Mouse (Mus musculus): ENCODE measurements at regions not wholly inside any gene's neighbourhood (a gene's known extent, or its start where the extent isn't known, plus 50 kb on each side); places are given as distances from the start of the nearest gene placed in this dataset.

GRCm38 (mm10) chr5:64519731-64520130 is 283.5 kb upstream of the Klf3 start (continued):
- no peak for TF ChIP-seq TBP (conservative IDR thresholded peaks at IDR 0.05; ENCODE audit: low read depth, low read length)

DNA sequence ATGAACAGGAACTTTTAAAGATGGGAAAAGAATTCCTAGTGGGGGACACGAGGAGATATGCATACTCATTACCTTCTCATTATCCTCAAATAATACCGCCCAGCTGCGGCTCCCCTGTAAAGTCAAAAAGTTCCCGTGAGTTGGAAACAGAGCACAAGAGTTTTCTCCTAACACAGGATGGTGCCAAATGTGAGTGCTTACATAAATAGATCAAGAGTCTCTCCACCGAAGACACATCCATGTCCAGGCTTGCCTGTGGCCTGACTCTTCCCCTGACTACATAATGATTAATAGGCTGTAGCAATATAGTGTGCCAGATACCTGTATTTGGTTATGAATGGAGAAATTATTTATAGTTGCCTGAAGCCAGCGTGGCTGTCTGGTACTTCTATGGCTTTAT is 281.8 kb upstream of the Klf3 start:
- no peak for TF ChIP-seq MXI1 (IDR thresholded peaks at IDR 0.05; ENCODE audit: low read depth, low read length)
- TF ChIP-seq USF2 (conservative IDR thresholded peaks at IDR 0.05; ENCODE audit: low read depth, low read length) = no peak
- no peak for TF ChIP-seq ZNF384 (IDR thresholded peaks at IDR 0.05; ENCODE audit: low read depth, low read length)
- TF ChIP-seq JUND (conservative IDR thresholded peaks at IDR 0.05; ENCODE audit: low read depth, low read length) = no peak
- TF ChIP-seq ZMIZ1 (IDR thresholded peaks at IDR 0.05; ENCODE audit: low read depth, low read length) = no peak
- no peak for TF ChIP-seq SMC3 (IDR thresholded peaks at IDR 0.05; ENCODE audit: low read depth, low read length)
- no peak for TF ChIP-seq GABPA (IDR thresholded peaks at IDR 0.05; ENCODE audit: insufficient replicate concordance, low read depth, low read length)
- no peak for TF ChIP-seq NRF1 (IDR thresholded peaks at IDR 0.05; ENCODE audit: low read depth, low read length)
- no peak for TF ChIP-seq USF1 (IDR thresholded peaks at IDR 0.05; ENCODE audit: low read depth, low read length)
- no peak for TF ChIP-seq EP300 (IDR thresholded peaks at IDR 0.05; ENCODE audit: low read length)
- no peak overlapping the region for H3K27ac ChIP-seq (ENCODE audit: insufficient read depth, low read depth)
- no peaks in the 10 kb centered on the region for H3K27me3 ChIP-seq (replicated peaks)
- H3K9ac ChIP-seq (ENCODE audit: insufficient read depth, low read depth) = no peak overlapping the region
- no peak overlapping the region for H3K4me2 ChIP-seq (ENCODE audit: insufficient read depth, low read depth, poor library complexity, severe bottlenecking)
- no peaks in the 10 kb centered on the region for H3K36me3 ChIP-seq (replicated peaks in 1 of 2; ENCODE audit: control insufficient read depth in 1 of 2, insufficient read depth in 1 of 2, low read length in 1 of 2)
- no peaks in the 10 kb centered on the region for H3K79me2 ChIP-seq (replicated peaks; ENCODE audit: control insufficient read depth, extremely low read depth, insufficient read depth, poor library complexity, severe bottlenecking)
- no peak overlapping the region for H3K4me3 ChIP-seq (replicated peaks in 1 of 3; ENCODE audit: low read depth in 2 of 3, low read length in 2 of 3, poor library complexity in 1 of 3)
- dilution Hi-C loops (cut with MboI; ENCODE audit: extremely low pct_ligation_motif_present, extremely low pct_unique_long_range_greater_than_20kb, low sequenced_read_pairs) = no loop called here
- peaks cover 0 to 2% of the 10 kb centered on the region in 2 experiments; a peak in 1 of 4 replicates for H3K4me1 ChIP-seq (ENCODE audit: control insufficient read depth in 1 of 2, insufficient read depth in 2 of 2)
- no peaks in the 10 kb centered on the region for H3K9me3 ChIP-seq (replicated peaks; ENCODE audit: low read length)
- in situ Hi-C loops (cut with MboI; ENCODE audit: low pct_ligation_motif_present, low pct_unique_long_range_greater_than_20kb, low sequenced_read_pairs) = loop anchor here (25.0 kb wide), 1 partner anchor 91 kb away; no protein-coding TSS in a partner anchor
- no peak for DNase-seq (ENCODE audit: extremely low read depth)

DNA sequence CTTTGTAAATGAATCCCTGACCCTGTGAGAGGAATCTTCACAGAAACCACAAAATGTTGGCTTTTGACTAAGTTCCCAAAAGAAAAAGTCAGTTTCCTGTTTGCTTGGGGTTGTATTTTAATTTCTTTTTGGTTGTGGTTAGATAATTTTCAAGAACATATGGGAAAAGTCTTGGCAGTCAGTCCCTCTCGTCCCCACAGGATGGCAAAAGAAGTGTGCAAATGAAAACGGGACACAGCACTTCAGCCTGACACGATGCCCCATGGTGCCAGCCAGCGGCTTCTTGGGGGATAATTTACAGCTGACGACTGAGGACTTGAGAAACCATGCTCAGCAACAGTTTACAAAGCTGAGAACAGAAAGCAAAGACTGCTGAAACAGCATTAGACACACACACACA is 281.2 kb upstream of the Klf3 start:
- no peak overlapping the region for H3K4me2 ChIP-seq (ENCODE audit: insufficient read depth, low read depth, poor library complexity, severe bottlenecking)
- dilution Hi-C loops (cut with MboI; ENCODE audit: extremely low pct_ligation_motif_present, extremely low pct_unique_long_range_greater_than_20kb, low sequenced_read_pairs) = no loop called here
- H3K27me3 ChIP-seq (replicated peaks) = no peaks in the 10 kb centered on the region
- H3K4me3 ChIP-seq (replicated peaks in 1 of 3; ENCODE audit: low read depth in 2 of 3, low read length in 2 of 3, poor library complexity in 1 of 3) = no peak overlapping the region
- peaks cover 0 to 2% of the 10 kb centered on the region in 2 experiments; a peak in 1 of 4 replicates for H3K4me1 ChIP-seq (ENCODE audit: control insufficient read depth in 1 of 2, insufficient read depth in 2 of 2)
- in situ Hi-C loops (cut with MboI; ENCODE audit: low pct_ligation_motif_present, low pct_unique_long_range_greater_than_20kb, low sequenced_read_pairs) = loop anchor here (25.0 kb wide), 1 partner anchor 90 kb away; no protein-coding TSS in a partner anchor
- no peaks in the 10 kb centered on the region for H3K36me3 ChIP-seq (replicated peaks in 1 of 2; ENCODE audit: control insufficient read depth in 1 of 2, insufficient read depth in 1 of 2, low read length in 1 of 2)
- H3K27ac ChIP-seq (ENCODE audit: insufficient read depth, low read depth) = no peak overlapping the region
- H3K9me3 ChIP-seq (replicated peaks; ENCODE audit: low read length) = no peaks in the 10 kb centered on the region
- TF ChIP-seq SIN3A (IDR thresholded peaks at IDR 0.05; ENCODE audit: low read length) (no peak), RAD21 (IDR thresholded peaks at IDR 0.05; ENCODE audit: low read depth, low read length) (peak; percentile 31), ETS1 (conservative IDR thresholded peaks at IDR 0.05; ENCODE audit: low read depth, low read length) (no peak), MAZ (IDR thresholded peaks at IDR 0.05; ENCODE audit: low read depth, low read length) (no peak), ELF1 (IDR thresholded peaks at IDR 0.05; ENCODE audit: low read depth, low read length) (no peak), ZKSCAN1 (IDR thresholded peaks at IDR 0.05; ENCODE audit: borderline replicate concordance, low read depth, low read length) (no peak), POLR2A (IDR thresholded peaks at IDR 0.05; ENCODE audit: low read depth, low read length) (no peak), SMC3 (IDR thresholded peaks at IDR 0.05; ENCODE audit: low read depth, low read length) (peak; percentile 23), ZNF384 (IDR thresholded peaks at IDR 0.05; ENCODE audit: low read depth, low read length) (no peak), RCOR1 (conservative IDR thresholded peaks at IDR 0.05; ENCODE audit: low read depth, low read length) (no peak), KAT2A (IDR thresholded peaks at IDR 0.05; ENCODE audit: insufficient replicate concordance, low read length) (no peak), PAX5 (IDR thresholded peaks at IDR 0.05; ENCODE audit: low read length) (no peak)
- no peak for DNase-seq (ENCODE audit: extremely low read depth)
- H3K9ac ChIP-seq (ENCODE audit: insufficient read depth, low read depth) = no peak overlapping the region
- H3K79me2 ChIP-seq (replicated peaks; ENCODE audit: control insufficient read depth, extremely low read depth, insufficient read depth, poor library complexity, severe bottlenecking) = no peaks in the 10 kb centered on the region

Data from CH12.LX (cell line).